Mouse (Mus musculus) activated CD4-positive, CD25-positive, alpha-beta regulatory T cell, adult 4 months (primary cell): ENCODE data around the gene C5ar1. TPM values are rescaled to one million over a fixed set of nuclear protein-coding genes. Genes with fewer than 3 reads are reported as not detected.

Experiments used
- ATAC-seq: one replicate; pipeline ENCODE4 v1.8.0; 2017
- polyA plus RNA-seq, 2 experiments: library from polyadenylated mRNA; unstranded; fragments of 100-300 nt; shearing (Covaris generic); gene quantifications; one replicate each; pipeline ENCODE4 v1.2.1; 2017

C5ar1 gene
- polyA plus RNA-seq, 2 experiments from 2014 or later = not detected

DNA sequence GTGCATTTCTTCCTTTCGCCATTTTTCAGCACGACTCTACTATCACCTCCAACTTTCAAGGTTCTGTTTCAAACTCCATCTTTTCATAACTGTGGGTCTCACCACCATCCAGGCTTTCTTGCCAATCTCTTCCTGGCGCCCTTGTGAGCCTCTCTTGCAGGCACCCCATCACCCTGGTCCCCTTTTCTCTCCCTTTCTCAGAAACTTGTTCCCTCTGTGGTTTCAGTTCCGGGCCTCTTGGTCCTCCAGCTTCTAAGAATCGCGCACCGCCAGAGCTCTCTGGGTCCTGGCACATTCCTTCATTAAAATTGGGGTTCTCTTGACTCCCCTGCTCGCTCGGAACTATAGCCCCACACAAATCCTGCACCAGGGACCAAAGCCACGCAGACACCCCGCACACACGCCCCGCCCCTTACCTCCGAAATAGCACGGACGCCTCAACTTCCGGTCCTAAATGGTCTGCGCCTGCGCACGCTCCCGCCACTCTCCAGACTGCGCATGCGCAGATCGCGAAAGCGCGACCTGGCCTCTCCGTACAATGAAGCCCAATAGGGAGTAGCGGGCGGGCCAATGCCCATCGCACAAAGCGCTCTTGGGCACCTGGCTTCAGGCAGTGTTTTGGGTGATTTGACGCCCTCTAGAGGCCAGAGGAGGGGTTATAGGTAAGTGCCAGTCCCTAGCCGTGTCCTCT lies 37.6 kb downstream of the C5ar1 start, which contains the start of gene Dhx34:
TSS of gene Dhx34 (minus strand) at position 456 of the 691 bp plus-strand sequence.
- peak; percentile 93 for ATAC-seq

DNA sequence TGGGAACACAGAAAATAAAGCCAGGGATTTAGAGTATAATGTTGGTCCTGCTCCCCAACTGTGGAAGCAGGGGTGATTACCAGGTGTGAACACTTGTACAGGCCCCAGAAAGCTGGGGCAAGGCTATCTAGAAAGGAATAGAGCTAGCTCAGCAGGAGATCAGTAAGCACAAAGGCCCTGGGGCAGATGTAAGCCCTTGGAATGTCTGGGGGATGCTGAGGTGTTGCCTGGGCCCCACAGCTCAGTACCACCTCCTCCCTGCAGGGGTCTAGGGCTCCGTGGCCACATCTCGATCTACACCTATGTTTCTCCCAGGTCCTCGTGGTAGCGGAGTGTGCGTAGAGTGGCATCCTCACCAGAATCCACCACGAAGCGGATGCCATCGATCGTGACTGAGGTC lies 45.4 kb downstream of the C5ar1 start:
- ATAC-seq = no peak

DNA sequence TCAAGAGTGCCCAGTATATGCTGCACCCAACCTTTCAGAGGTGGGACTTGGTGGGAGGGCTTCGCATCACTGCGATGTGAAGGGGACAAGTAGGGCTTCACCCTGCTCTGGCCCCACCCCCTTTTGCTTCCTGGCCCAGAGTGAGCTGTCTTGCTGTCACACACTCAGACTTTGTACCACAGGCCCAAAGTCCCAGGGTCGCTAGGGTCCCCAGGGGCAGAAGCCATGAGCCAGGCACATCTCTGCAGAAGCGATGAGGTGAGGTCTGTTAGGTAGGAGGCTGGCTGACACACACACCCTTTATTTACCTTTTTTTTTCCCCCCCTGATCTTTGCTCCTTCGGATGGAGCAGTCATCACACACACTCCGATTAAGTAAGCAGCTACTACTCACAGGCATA lies 46.1 kb downstream of the C5ar1 start:
- no peak for ATAC-seq

DNA sequence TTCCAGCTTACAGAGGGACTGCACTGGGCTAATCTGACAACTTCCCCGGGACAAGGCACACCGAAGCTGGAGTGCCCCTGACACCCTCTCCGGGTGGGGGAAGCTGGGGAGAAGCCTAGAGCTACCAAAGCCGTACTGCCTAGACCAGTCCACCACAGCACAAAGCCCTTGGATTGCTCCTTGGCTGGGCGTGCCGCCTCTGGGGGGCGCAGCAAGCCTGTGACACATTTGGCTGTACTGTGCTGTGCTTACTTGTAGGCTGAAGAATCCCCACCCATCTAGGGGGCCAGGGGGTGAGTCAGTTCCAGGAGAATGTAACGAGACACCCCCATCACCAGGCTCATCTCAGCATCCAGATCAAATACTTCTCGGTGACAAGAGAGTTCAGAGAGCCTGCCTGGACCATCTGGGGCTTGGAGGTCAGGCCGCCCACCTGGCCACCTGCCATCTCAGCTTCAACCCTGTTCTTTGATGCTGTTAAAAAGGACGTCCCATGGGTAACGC lies 48.4 kb downstream of the C5ar1 start:
- ATAC-seq = no peak

DNA sequence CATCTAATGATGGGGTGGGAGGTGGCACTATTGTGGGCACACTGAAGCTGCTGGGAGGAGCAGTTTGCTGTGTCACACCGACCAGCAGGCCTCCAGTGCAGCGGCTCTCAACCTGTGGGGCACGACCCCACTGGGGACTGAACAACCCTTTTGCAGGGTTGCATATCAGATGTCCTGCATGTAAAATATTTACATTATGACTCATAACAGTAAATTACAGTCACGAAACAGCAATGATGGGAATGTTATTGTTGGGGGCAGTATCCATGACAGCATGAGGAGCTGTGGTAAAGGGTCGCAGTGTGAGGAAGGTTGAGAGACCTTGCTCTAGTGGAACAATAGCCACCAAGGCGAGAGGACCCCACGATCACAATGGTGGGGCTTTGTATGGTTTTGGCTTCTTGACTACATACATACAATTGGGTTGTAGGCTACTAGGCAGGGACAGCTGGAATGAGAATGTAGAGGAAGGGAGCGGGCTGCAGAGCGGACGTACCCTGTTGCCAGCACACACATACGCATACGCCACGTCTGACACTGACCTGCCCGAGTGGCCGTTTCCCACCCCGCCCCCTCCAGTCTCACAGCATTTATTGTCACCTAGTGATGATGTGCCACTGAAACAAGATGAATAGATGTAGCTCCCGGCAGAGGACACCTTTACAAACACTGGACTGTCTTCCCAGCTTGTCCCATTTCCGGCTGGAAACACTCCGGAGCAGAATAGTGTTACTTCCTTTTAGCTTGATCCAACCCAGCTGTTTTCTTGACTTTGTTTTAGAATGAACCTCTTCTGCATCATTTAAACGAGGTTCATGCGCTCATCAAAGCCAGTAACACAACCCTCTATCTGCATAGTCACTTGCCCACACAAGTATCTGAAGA lies 50.3 kb downstream of the C5ar1 start:
- ATAC-seq = no peak

DNA sequence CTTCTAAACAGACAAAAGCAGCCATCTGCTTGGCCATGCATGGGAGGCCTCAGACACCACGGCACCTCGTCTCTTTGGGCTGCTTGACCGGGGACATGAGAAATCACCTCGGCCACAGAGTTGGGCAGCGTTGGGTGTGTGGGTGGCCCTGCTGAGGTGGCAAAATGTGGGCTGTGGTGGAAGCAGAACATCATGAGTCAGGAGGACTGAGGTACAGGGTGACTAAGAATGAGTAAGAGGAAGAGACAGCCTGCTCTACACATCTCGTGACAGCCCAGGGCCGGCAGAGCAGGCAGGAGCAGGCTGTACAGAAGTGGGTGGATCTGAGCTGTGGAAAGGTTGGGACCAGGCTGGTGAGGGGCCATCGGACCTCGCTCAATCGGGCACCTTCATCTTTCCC lies 51.8 kb downstream of the C5ar1 start:
- peak; percentile 73 for ATAC-seq

DNA sequence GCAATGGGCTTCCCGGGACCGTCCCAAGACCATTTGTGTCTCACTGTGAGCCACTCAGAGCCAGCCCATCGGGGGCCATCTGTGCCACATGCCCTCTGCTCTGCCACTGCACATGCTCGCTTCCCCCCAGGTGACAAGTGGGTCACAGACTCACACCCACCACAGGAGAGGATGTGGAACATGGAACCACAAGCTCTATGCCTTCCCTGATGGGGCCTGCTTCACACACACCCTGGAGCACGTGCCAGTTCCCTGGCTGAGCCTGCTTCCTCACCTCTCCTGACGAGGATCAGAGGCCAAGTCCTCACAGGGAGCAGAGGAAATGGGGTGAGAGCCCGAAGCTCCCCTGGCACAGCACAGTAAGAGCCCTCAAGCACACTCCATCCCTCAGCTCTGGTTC lies 52.3 kb downstream of the C5ar1 start:
- peak; percentile 56 for ATAC-seq

DNA sequence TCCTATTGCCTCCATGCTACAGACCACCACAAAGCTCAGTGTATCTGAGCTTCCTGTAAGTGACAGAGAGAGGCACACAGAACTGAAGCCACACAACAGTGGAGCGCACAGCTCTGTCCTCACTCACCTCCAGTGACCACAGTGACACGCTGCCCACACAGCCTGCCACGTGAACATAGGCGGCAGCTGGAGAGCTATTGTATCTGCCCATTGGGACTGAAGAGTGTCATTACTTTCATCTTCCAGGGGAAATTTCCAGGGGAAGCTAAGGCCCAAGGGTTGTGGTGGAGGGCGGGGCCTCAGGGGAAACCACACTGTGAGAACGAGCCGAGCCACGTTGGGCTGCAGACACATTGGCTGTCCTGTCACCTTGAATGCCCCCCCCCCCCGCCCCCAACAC lies 54.5 kb downstream of the C5ar1 start:
- peak; percentile 29 for ATAC-seq

DNA sequence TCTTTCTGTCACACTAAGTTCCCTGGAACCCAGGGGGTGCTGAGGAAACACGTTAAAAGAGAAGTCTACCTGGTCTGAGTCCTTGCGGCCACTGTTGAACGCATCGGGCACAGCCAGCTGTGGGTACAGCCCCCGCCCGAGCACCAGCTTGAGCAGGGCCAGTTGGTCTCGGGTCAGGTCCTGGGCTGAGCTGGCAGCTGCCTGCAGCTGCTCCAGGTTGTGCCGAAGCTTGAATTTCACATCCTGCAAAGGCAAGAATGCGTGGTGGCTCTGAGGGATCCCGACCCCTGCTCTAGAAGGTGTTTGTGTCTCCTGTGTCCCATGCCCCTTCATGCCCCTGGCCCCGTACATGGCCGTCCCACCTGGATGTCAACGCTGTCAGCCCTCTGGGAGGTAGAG lies 55.8 kb downstream of the C5ar1 start:
- ATAC-seq = no peak

DNA sequence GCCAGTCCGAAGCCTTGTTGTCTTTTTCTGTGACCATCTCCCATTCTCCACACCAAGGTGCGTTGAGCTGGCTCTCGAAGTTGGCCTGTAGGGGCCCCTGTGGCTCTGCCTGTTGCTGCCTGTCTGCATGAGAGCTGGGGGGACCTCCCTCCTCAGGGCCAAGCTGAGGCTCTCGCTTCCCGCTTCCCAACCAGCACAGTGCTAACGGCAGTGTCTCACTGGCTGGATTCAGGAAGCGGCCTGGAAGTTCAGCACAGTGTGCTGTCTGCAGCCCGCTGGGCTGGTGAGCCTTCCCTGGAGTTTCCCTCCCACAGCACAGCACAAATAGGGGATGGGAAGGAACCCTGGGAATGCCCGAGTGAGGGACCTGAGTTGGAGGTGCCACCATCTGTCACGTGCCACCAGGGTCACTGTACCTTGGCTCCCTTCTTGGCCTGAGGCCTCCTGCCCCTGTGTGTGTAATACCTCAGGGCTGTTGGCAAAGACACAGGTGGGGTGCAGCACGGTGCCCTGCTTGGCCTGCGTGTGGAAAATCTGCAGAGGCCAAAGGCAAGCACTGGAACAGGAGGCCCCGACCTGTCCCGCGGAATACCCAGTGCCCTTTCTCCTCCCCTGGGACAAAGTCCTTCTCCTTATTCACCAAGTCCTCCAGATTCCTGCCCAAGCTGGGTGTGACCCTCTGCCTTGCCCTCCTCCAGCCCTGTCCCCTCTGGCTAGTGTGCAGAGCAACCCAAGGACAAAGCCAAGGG lies 56.4 kb downstream of the C5ar1 start:
- ATAC-seq = no peak

DNA sequence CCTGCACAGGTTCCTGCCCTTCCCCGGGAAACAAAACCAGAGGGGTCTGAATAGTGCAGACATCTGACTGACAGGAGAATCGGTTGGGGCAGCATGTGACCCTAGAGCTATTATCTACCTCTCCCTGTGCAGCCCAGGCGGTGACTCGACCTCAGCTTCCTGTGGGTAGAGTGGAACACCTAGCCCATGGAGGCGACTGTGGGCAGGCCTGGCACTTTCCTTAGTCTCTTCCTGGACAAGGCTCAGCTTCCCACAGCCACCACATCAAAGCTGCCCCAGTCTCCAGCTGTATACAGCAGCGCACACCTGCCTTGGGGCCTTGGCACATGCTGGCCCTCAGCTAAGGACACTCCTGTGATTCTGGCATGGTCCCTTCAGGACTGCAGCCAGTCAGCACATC lies 58.2 kb downstream of the C5ar1 start:
- peak; percentile 66 for ATAC-seq

DNA sequence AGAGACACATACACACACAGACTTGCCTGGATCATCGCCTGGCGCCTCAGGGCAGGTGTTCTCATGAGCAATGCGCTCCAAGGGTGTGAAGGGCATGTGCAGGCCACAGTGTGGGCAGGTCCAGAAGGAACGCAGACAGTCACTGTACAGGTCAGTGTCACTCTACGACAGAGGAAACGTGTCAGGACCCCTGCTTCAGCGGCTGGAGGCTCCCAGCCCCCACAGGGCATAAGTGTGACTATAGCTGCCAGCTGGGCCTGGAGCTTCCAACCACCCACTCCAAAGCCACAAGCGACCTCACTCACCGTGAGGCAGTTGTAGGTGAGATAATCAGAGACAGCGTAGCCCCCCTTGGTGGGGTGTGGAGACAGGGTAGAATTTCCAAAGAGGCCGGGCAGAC lies 60.8 kb downstream of the C5ar1 start:
- no peak for ATAC-seq

DNA sequence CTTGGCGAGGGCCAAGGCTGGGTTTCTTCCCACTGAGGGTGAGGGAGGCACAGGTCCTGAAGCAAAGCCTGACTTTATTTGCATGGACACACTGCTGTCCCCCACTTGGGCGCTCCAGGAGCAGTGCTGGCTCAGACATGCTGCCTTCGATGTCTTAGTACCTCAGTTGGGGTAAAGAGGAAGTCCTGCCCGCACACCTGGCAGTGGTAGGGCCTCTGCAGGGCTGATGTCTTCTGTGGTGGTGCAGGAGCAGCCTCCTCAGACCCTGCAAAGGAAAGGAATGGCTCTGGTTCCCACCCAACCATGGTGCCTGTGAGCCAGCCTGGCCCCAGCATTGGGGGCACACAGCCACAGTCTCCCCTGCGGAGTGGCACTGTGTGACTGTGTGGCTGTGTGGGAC lies 62.2 kb downstream of the C5ar1 start:
- ATAC-seq = no peak

Other genes starting within 250 kb of the C5ar1 start
- gene Bicra, start 211.6 kb downstream of the C5ar1 start, polyA plus RNA-seq = 1 to 10 TPM; 3.7 TPM
- under 1 TPM in 1 of 2 experiments, not detected in 1; 0.11 TPM for gene Zfp541, start 197.7 kb downstream of the C5ar1 start, polyA plus RNA-seq
- gene Napa, start 161.1 kb downstream of the C5ar1 start, polyA plus RNA-seq = 100 to 1,000 TPM; 162 to 259 TPM
- gene Kptn, start 139.6 kb downstream of the C5ar1 start, polyA plus RNA-seq = 10 to 100 TPM; 18.6 to 21.8 TPM
- gene Slc8a2, start 129.7 kb downstream of the C5ar1 start, polyA plus RNA-seq = not detected
- gene Meis3, start 84.5 kb downstream of the C5ar1 start, polyA plus RNA-seq = 10 to 100 TPM; 11.0 to 17.9 TPM
- gene Dhx34, start 37.5 kb downstream of the C5ar1 start, polyA plus RNA-seq = 10 to 100 TPM in 1 of 2 experiments, 1 to 10 TPM in 1; 7.0 to 10.9 TPM
- not detected for gene C5ar2, start 15.4 kb downstream of the C5ar1 start, polyA plus RNA-seq
- 1 to 10 TPM; 1.8 to 2.8 TPM for gene Inafm1, start 14.1 kb upstream of the C5ar1 start, polyA plus RNA-seq
- gene Ccdc9, start 27.3 kb upstream of the C5ar1 start, polyA plus RNA-seq = 10 to 100 TPM; 11.1 to 11.2 TPM
- 1 to 10 TPM in 1 of 2 experiments, under 1 TPM in 1; 0.43 to 1.5 TPM for gene Bbc3, start 48.9 kb upstream of the C5ar1 start, polyA plus RNA-seq
- gene Sae1, start 128.3 kb upstream of the C5ar1 start, polyA plus RNA-seq = 100 to 1,000 TPM in 1 of 2 experiments, 10 to 100 TPM in 1; 75.9 to 106 TPM
- 10 to 100 TPM; 14.0 to 16.1 TPM for gene Zc3h4, start 141.4 kb upstream of the C5ar1 start, polyA plus RNA-seq
- gene Tmem160, start 193.2 kb upstream of the C5ar1 start, polyA plus RNA-seq = 1 to 10 TPM; 5.7 to 9.2 TPM
- under 1 TPM in 1 of 2 experiments, not detected in 1; 0.22 TPM for gene Npas1, start 218.2 kb upstream of the C5ar1 start, polyA plus RNA-seq